Mouse (Mus musculus) limb, embryonic 10.5 days (tissue): ENCODE data around the gene Cfap97d1. TPM values are rescaled to one million over a fixed set of nuclear protein-coding genes. Genes with fewer than 3 reads are reported as not detected.

Experiments used
- DNase-seq: peaks from one replicate; pipeline ENCODE4 v3.0.0-alpha.2; 2017; ENCODE audit warnings: low spot score
- H3K27ac ChIP-seq: fragments of 300-500 bp; sonication (generic); 2 replicates; pipeline ENCODE4 v1.5.1; 2016; ENCODE audit warnings: mild to moderate bottlenecking
- H3K27me3 ChIP-seq: fragments of 300-500 bp; sonication (generic); 2 replicates; pipeline ENCODE4 v1.6.1; 2016; ENCODE audit warnings: low read depth, mild to moderate bottlenecking; ENCODE audit not compliant: poor library complexity, severe bottlenecking
- H3K36me3 ChIP-seq: fragments of 300-500 bp; sonication (generic); 2 replicates; pipeline ENCODE4 v1.6.1; 2016; ENCODE audit warnings: mild to moderate bottlenecking, moderate library complexity
- H3K4me1 ChIP-seq: fragments of 300-500 bp; sonication (generic); 2 replicates; pipeline ENCODE4 v1.6.1; 2016
- H3K4me3 ChIP-seq: fragments of 300-500 bp; sonication (generic); 2 replicates; pipeline ENCODE4 v1.5.1; 2016; ENCODE audit warnings: mild to moderate bottlenecking, moderate library complexity
- H3K9me3 ChIP-seq: fragments of 300-500 bp; sonication (generic); replicated peaks from 2 replicates; pipeline ENCODE4 v1.6.1; 2016; ENCODE audit warnings: mild to moderate bottlenecking
- WGBS: fragments of 180-500 bp; shearing (Covaris S2); methylation state at CpG from one replicate; pipeline ENCODE4 v1.1.7; 2016; 5-methylcytosine and 5-hydroxymethylcytosine counted together
- polyA plus RNA-seq: library from polyadenylated mRNA; unstranded; fragments of >200 nt; fragmentation: Nextera tagmentation; extraction: Ambion mirVana; gene quantifications from 2 replicates; pipeline ENCODE4 v1.2.1, GENCODE M21; 2016

Cfap97d1 gene
- polyA plus RNA-seq, 1 experiment from 2014 or later, result not detected

DNA sequence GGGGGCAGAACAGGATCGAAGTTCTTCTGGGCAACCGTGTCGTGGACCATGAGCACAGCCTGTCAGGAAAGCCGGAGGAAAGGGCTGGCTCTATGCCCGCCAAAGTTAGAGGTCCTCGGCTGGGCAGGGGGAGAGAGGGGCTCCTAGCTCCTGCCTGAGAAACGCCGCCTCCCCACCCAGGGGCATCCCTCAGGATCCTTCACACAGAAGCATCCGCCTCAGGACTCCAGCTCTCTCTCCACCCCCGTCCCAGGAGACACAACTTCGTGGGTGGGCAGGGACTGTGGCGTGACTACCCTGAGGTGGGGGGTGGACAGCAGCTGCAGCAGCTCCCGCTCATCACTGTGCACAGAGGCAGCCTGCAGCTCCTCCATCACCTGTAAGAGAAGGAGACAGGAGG, 39.3 kb downstream of the Cfap97d1 start:
- H3K9me3 ChIP-seq, result no peaks in the 10 kb centered on the region
- 0 out of 2 replicates have a peak, but pooled peaks cover 4% of the 10 kb centered on the region for H3K27me3 ChIP-seq
- H3K4me1 ChIP-seq, result peaks cover 44% of the 10 kb centered on the region
- no peak for DNase-seq
- WGBS, result 95% methylated on average over 13 of the region's 13 CpGs
- no peak overlapping the region for H3K4me3 ChIP-seq
- no peak overlapping the region for H3K27ac ChIP-seq
- H3K36me3 ChIP-seq, result peaks cover 61% of the 10 kb centered on the region

DNA sequence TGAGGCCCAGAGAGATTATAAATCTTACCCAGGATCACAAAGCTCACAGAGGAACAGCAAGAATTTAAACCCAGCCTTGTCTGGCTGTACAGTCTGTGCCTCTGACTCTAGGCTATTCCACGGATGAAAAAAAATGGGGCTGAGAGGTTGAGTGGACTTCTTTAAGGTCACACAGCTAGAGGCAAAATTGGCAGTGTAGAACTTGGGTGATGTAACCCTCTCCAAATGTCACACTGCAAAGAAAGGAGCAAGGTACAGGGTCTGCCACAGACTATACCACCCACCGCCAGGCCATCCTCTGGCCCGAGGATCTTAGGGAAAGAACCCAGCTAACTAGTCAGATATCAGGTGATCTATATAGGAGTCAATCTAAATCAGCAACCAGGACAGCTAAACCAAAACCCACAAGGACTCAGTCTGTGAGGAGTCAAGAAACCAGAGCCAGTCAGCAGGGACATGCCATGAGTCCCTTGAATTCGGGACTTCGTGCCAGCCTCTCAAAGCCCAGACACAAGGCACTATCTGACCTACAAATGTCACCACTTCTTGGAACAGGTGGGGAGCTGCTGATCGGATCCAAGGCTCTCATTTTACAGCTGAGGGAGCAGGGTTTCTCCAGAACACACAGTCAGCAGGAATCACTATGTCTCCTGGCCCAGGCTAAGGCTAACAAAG, 40.1 kb downstream of the Cfap97d1 start:
- WGBS, result 88% methylated on average over 6 of the region's 6 CpGs

DNA sequence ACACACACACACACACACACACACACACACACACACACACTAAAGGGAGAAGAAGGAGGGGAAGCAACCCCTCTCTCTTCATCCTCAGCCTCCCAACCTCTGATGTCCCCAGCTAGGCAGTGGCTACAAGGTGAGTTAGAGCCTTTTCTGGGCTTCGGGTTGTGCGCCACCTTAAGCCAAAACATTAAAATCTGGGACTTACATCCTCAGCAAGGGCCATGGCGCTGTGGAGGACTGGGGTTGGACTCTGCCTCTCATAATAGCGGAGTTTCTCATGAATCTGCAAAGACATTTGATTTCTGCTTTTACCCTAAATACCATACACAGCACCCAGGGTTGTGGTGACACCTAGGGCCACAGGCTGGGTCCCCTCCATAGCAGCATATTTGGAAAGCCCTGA, 40.8 kb downstream of the Cfap97d1 start:
- H3K27me3 ChIP-seq, result 0 out of 2 replicates have a peak, but pooled peaks cover 4% of the 10 kb centered on the region
- H3K4me1 ChIP-seq, result peaks cover 44% of the 10 kb centered on the region
- no peaks in the 10 kb centered on the region for H3K9me3 ChIP-seq
- WGBS, result 82% methylated on average over 4 of the region's 4 CpGs
- no peak for DNase-seq
- peaks cover 48% of the 10 kb centered on the region for H3K36me3 ChIP-seq
- no peak overlapping the region for H3K27ac ChIP-seq
- peak overlapping the region; percentile 87 for H3K4me3 ChIP-seq

More for the DNA sequence above, 40.1 kb downstream of the Cfap97d1 start:
- H3K9me3 ChIP-seq, result no peaks in the 10 kb centered on the region
- no peak overlapping the region for H3K4me3 ChIP-seq
- DNase-seq, result no peak
- no peak overlapping the region for H3K27ac ChIP-seq
- H3K27me3 ChIP-seq, result 0 out of 2 replicates have a peak, but pooled peaks cover 4% of the 10 kb centered on the region
- peaks cover 53% of the 10 kb centered on the region for H3K36me3 ChIP-seq
- peaks cover 44% of the 10 kb centered on the region for H3K4me1 ChIP-seq

DNA sequence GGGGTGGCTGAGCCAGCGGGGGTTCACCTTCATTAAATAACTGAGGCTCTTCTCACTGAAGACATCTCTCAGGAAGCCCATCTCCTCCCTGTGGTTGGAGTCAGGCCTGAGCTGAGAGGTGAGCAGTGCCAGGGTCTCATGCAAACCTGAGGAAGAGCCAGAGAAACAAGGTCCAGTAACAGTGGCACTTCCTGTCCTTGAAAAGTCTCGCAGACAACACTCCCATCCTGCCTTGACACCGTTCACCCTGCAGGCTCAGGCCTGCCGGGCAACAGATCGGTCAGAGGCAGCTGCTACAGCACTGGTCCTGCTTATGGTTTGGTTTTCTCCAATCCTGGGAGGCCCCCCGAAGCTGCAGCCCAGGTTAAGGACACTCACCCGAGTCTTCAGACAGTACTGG, 41.3 kb downstream of the Cfap97d1 start:
- 42% methylated on average over 7 of the region's 7 CpGs for WGBS
- H3K9me3 ChIP-seq, result no peaks in the 10 kb centered on the region
- no peak for DNase-seq
- H3K27ac ChIP-seq, result 0 out of 2 replicates have a peak overlapping the region, but pooled peaks have one; percentile 92
- H3K27me3 ChIP-seq, result 0 out of 2 replicates have a peak, but pooled peaks cover 4% of the 10 kb centered on the region
- peak overlapping the region; percentile 87 for H3K4me3 ChIP-seq
- H3K4me1 ChIP-seq, result peaks cover 44% of the 10 kb centered on the region
- peaks cover 43% of the 10 kb centered on the region for H3K36me3 ChIP-seq

DNA sequence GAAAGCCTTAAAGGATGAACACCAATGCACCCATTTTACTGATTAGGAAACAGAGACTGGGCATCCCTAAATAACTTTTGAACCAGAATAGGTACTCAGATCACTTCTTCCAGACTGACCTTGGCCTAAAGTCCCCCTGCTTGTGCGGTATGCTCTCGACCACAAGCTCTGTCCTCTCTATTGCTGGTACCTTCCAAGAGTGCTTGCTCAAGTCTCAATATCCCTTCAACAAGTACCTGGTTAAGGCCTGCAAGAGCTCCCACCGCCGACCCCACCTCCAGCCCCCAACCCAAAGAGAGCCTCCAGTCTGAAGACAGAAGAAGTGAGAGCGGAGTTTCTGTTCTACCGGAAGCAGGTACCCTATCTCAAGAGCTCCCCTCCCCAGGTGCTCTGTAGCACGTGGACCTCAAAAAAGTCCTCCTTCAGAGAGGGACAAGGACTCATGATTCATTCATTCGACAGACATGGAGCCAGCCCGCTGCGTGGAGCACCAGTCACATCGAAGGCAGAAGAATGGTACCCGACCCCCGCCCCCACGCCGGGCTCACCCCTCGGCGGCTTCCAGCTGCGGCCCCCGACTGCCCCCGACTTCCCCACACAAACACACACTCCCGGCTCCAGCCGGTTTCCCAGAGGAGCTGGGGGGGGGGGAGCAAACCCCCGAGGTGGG, 42.0 kb downstream of the Cfap97d1 start:
- peak overlapping the region; percentile 87 for H3K4me3 ChIP-seq
- peaks cover 39% of the 10 kb centered on the region for H3K36me3 ChIP-seq
- peaks cover 44% of the 10 kb centered on the region for H3K4me1 ChIP-seq
- 3% methylated on average over 23 of the region's 23 CpGs for WGBS
- peak overlapping the region; percentile 92 for H3K27ac ChIP-seq
- DNase-seq, result no peak
- H3K9me3 ChIP-seq, result no peaks in the 10 kb centered on the region
- H3K27me3 ChIP-seq, result 0 out of 2 replicates have a peak, but pooled peaks cover 4% of the 10 kb centered on the region

DNA sequence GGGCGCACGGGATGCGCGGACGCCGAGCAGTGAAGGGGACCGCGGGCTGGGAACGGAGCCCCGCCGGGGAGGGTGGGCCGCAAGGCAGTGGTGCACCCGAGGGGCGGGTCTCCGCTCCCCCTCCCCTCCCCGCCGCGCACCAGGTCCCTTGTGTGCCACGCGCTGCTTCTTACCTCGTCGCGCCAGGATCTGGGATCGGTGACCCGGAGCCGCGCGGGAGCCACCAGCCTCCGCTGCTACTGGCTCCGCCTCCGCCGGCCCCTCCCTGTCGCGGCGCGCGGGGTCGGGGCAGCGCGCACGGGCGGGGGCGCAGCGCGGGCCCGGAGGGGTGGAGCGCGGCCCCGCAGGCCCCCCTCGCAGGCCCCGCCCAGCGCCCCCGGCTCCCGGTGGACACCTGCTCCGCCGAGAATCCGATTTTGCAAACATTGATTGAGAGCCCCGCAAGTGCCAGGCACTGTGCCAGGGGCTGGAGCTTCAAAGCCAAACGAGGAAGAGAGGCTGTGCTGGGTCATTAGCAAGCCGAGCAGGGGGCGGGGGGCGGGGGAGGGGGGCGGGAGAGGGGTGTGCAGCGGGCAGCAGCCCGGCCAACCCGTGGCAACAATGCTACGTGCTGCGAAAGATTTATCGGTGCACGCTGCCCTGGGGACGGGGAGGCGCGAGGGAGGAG, 42.7 kb downstream of the Cfap97d1 start:
- Histone ChIP-seq H3K9me3 (no peaks in the 10 kb centered on the region), H3K27ac (peak overlapping the region; percentile 92), H3K27me3 (0 out of 2 replicates have a peak, but pooled peaks cover 4% of the 10 kb centered on the region), H3K4me3 (peak overlapping the region; percentile 87), H3K36me3 (peaks cover 35% of the 10 kb centered on the region), H3K4me1 (peaks cover 42% of the 10 kb centered on the region)
- WGBS, result 2% methylated on average over 49 of the region's 73 CpGs
- peak; percentile 88 for DNase-seq

DNA sequence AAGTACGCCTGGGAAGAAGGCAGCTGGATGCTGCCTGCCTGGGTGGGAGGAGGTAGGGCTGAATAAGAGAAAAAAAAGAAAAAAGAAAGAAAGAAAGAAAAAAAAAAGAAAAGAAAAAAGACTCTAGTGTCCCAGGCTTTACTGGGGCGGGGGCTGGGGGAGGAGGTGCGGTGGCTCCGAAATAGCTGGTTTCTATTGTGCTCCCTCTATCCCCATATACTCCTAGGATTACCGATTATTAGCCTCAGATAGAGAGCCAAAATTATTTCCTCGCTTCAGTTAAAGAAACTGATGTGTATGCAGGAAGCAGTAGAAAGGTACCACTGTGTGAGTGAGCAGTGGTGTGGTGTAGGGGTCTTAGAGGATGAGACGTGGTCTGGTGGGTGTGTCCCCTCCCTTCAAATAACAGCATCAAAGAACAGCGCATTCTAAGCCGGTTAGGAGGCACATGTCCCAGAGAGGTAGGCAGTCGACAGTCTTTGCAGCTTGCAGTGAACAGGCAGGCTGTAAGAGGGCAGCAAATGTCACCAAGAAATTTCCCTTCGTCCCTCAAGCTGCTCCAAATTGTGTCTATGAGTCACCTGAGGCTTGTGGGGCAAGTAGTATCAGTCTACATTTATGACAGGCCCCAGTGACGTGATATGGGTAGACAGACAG, 43.4 kb downstream of the Cfap97d1 start:
- H3K36me3 ChIP-seq, result peaks cover 28% of the 10 kb centered on the region

DNA sequence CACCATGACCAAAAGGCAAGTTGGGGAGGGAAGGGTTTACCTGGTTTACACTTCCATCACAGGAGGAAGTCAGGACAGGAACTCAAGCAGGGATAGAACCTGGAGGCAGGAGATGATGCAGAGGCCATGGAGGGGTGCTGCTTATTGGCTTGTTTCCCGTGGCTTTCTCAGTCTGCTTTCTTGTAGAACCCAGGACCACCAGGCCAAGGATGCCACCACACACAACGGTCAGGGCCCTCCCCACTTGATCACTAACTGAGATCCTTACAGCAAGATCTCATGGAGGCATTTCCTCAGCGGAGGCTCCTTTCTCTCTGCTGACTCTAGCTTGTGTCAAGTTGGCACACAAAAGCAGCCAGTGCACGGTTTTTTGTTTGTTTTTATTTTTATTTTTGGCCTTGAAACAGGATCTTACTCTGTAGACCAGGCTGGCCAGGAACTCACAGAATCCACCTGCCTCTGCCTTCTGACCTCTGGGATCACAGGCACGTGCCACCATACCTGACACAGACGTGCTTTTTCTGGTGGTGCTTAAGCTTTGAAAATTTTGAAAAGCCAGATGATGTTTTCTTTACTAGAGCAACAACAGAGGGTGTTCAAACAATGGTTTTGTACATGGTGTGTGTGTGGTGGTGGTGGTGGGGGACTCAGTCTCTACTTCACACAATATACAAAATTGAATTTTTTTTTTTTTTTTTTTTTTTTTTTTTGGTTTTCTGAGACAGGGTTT, 44.2 kb downstream of the Cfap97d1 start, which contains the start of gene Mpp3:
Mpp3 (minus strand) TSS at position 375 of the 730 bp plus-strand sequence.
- H3K27me3 ChIP-seq, result 0 out of 2 replicates have a peak, but pooled peaks cover 4% of the 10 kb centered on the region
- no peaks in the 10 kb centered on the region for H3K9me3 ChIP-seq
- H3K4me1 ChIP-seq, result peaks cover 41% of the 10 kb centered on the region
- peaks cover 22% of the 10 kb centered on the region for H3K36me3 ChIP-seq
- DNase-seq, result no peak
- 68% methylated on average over 6 of the region's 6 CpGs for WGBS
- peak within 1 kb of the TSS; percentile 92 for H3K27ac ChIP-seq
- peak within 1 kb of the TSS; percentile 87 for H3K4me3 ChIP-seq

More for the DNA sequence above, 43.4 kb downstream of the Cfap97d1 start:
- DNase-seq, result peak; percentile 41
- peak overlapping the region; percentile 87 for H3K4me3 ChIP-seq
- WGBS, result 5% methylated on average over 12 of the region's 12 CpGs
- H3K27me3 ChIP-seq, result 0 out of 2 replicates have a peak, but pooled peaks cover 4% of the 10 kb centered on the region
- no peaks in the 10 kb centered on the region for H3K9me3 ChIP-seq
- peaks cover 41% of the 10 kb centered on the region for H3K4me1 ChIP-seq
- H3K27ac ChIP-seq, result peak overlapping the region; percentile 92

DNA sequence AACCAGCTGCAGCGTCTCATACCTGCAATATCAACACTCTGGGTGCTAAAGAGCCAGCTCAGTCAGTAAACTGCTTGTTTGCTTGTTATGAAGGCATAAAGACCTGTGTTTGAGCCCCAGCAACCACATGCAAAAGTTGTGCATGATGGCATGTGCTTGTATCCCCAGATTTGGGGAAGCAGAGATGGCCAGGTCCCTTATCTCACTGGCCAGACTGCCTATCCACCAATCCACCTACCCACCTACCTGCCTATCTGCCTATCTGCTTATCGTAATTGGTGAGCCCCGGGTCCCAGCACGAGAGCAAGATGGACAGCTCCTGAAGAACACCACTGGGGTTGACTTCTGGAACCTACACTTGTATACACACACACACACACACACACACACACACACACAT, 45.2 kb downstream of the Cfap97d1 start:
- no peak overlapping the region for H3K4me3 ChIP-seq
- DNase-seq, result no peak
- H3K4me1 ChIP-seq, result peaks cover 37% of the 10 kb centered on the region
- no peak overlapping the region for H3K27ac ChIP-seq
- H3K9me3 ChIP-seq, result no peaks in the 10 kb centered on the region
- H3K27me3 ChIP-seq, result 0 out of 2 replicates have a peak, but pooled peaks cover 4% of the 10 kb centered on the region
- 84% methylated on average over 4 of the region's 4 CpGs for WGBS
- peaks cover 12% of the 10 kb centered on the region for H3K36me3 ChIP-seq

DNA sequence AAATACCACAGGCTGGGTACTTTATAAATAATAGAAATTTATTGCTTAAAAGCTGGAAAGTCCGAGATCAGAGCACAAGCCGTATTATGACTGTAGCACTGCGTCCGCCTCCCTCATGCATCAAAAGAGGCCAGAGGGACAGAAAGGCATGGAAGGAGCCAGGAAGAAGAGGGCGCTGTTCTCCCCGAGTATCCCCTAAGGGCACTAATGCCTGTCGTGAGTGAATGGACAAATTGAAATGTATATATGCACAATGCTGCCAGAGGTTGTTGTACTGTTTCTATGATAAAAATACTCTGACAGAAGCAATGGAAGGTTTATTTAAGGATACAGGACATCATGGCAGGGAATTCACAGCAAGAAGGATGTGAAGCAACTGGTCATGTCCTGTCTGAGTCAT, 45.9 kb downstream of the Cfap97d1 start:
- DNase-seq, result no peak
- WGBS, result 50% methylated on average over 7 of the region's 7 CpGs
- Histone ChIP-seq H3K4me1 (peaks cover 32% of the 10 kb centered on the region), H3K4me3 (no peak overlapping the region), H3K27me3 (0 out of 2 replicates have a peak, but pooled peaks cover 4% of the 10 kb centered on the region), H3K27ac (no peak overlapping the region), H3K9me3 (no peaks in the 10 kb centered on the region), H3K36me3 (peaks cover 5% of the 10 kb centered on the region; the same call in 1 of the 2 replicates)

DNA sequence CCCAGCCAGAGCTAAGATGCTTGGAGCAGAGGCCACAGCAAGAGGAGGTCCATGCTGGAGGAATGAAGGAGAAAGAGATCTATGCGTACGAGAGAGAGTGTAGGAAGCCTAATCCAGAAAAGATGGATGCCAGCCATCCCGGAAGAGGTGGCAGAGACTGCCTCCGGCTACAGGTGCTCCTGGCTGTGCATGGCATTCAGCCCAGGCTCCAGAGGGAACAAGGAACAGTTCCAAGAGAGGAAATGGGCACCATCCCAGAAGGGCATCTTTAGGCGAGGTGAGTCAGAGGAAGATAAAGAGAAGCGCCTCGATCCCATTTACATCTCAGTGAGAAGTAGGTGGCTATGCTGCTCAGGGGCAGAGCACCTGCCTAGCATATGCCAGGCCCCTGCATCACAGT, 47.1 kb downstream of the Cfap97d1 start:
- peaks cover 20% of the 10 kb centered on the region for H3K4me1 ChIP-seq
- H3K9me3 ChIP-seq, result no peaks in the 10 kb centered on the region
- no peak overlapping the region for H3K4me3 ChIP-seq
- 0 out of 2 replicates have a peak, but pooled peaks cover 4% of the 10 kb centered on the region for H3K27me3 ChIP-seq
- 85% methylated on average over 7 of the region's 7 CpGs for WGBS
- no peaks in the 10 kb centered on the region for H3K36me3 ChIP-seq
- no peak for DNase-seq
- H3K27ac ChIP-seq, result no peak overlapping the region
